8 mouse cellular contexts compared by ENCODE assay signal in genomic region chr7:99441534-99442072, GRCm38 (mm10). TPM values are rescaled to one million over a fixed set of nuclear protein-coding genes. Genes with fewer than 3 reads are reported as not detected.
A peak's percentile ranks its signal among the peaks of the same experiment; 100 is the strongest.
DNase-seq lines count a peak whose midpoint lies in the region; ATAC-seq lines count a peak whose summit lies in the region.

No protein-coding gene starts in this region.

- DNase-seq in embryo, embryonic 10 days (ENCODE audit: low spot score): peak; percentile 52
- DNase-seq in embryo, embryonic 9.5 days (ENCODE audit: extremely low spot score): no peak
- DNase-seq in forelimb bud, embryonic 11.5 days (ENCODE audit: low read depth, low spot score): peak; percentile 29
- no peak for DNase-seq in liver, embryonic 11.5 days (ENCODE audit: low spot score)
- no peak for DNase-seq in cerebellum, adult 8-10 months
- DNase-seq in cerebellum, postnatal 25 days: no peak

- WGBS in hindbrain, embryonic 15.5 days: 17% methylated on average over 6 of the region's 6 CpGs
- WGBS in liver, embryonic 11.5 days: 35% methylated on average over 6 of the region's 6 CpGs
- WGBS in stomach, embryonic 16.5 days: 13% methylated on average over 6 of the region's 6 CpGs

- no peak overlapping the region for H3K4me3 ChIP-seq in hindbrain, embryonic 15.5 days
- no peak overlapping the region for H3K4me3 ChIP-seq in liver, embryonic 11.5 days (ENCODE audit: low read depth, low read length)
- H3K4me3 ChIP-seq in stomach, embryonic 16.5 days (replicated peaks; ENCODE audit: low read length): no peak overlapping the region

- no peak overlapping the region for H3K4me2 ChIP-seq in hindbrain, embryonic 15.5 days
- H3K4me2 ChIP-seq in liver, embryonic 11.5 days: peak overlapping the region; percentile 6; the same call in 1 of the 2 replicates
- H3K4me2 ChIP-seq in stomach, embryonic 16.5 days (ENCODE audit: low read depth, low read length): no peak overlapping the region

- H3K9me3 ChIP-seq in hindbrain, embryonic 15.5 days: no peaks in the 10 kb centered on the region
- no peaks in the 10 kb centered on the region for H3K9me3 ChIP-seq in liver, embryonic 11.5 days (ENCODE audit: control insufficient read depth, low read length)
- H3K9me3 ChIP-seq in stomach, embryonic 16.5 days (replicated peaks; ENCODE audit: control insufficient read depth, low read length): no peaks in the 10 kb centered on the region

- no peak overlapping the region; the same call in 1 of the 2 replicates for H3K27ac ChIP-seq in hindbrain, embryonic 15.5 days (replicated peaks)
- H3K27ac ChIP-seq in liver, embryonic 11.5 days (ENCODE audit: low read depth, low read length): peak overlapping the region; percentile 63; the same call in 1 of the 2 replicates
- peak overlapping the region; percentile 73 for H3K27ac ChIP-seq in stomach, embryonic 16.5 days (ENCODE audit: low read length)

- H3K36me3 ChIP-seq in hindbrain, embryonic 15.5 days: 0 out of 2 replicates have a peak, but pooled peaks cover 3% of the 10 kb centered on the region
- H3K36me3 ChIP-seq in liver, embryonic 11.5 days (ENCODE audit: control insufficient read depth, insufficient read depth, low read length): peaks cover 3% of the 10 kb centered on the region; the same call in 1 of the 2 replicates
- H3K36me3 ChIP-seq in stomach, embryonic 16.5 days (ENCODE audit: control insufficient read depth, insufficient read depth, low read length): no peaks in the 10 kb centered on the region

- H3K27me3 ChIP-seq in hindbrain, embryonic 15.5 days: no peaks in the 10 kb centered on the region
- H3K27me3 ChIP-seq in liver, embryonic 11.5 days (replicated peaks; ENCODE audit: control insufficient read depth, insufficient read depth, low read length): no peaks in the 10 kb centered on the region
- no peaks in the 10 kb centered on the region for H3K27me3 ChIP-seq in stomach, embryonic 16.5 days (ENCODE audit: control insufficient read depth, insufficient read depth, low read length)

- peak; percentile 24; the same call in 1 of the 2 replicates for ATAC-seq in hindbrain, embryonic 15.5 days (ENCODE audit: low FRiP score, low read depth)
- ATAC-seq in liver, embryonic 11.5 days (replicated peaks; ENCODE audit: low FRiP score): no peak
- ATAC-seq in stomach, embryonic 16.5 days (ENCODE audit: insufficient read depth, low FRiP score): peak; percentile 86

- peaks cover 16% of the 10 kb centered on the region for H3K4me1 ChIP-seq in hindbrain, embryonic 15.5 days (replicated peaks)
- peaks cover 15% of the 10 kb centered on the region for H3K4me1 ChIP-seq in liver, embryonic 11.5 days (replicated peaks; ENCODE audit: control insufficient read depth, insufficient read depth, low read length)
- peaks cover 15% of the 10 kb centered on the region for H3K4me1 ChIP-seq in stomach, embryonic 16.5 days (ENCODE audit: control insufficient read depth, insufficient read depth, low read length)

- no peak overlapping the region for H3K9ac ChIP-seq in hindbrain, embryonic 15.5 days
- no peak overlapping the region for H3K9ac ChIP-seq in liver, embryonic 11.5 days (ENCODE audit: low read depth, low read length)
- peak overlapping the region; percentile 31; the same call in 1 of the 2 replicates for H3K9ac ChIP-seq in stomach, embryonic 16.5 days (ENCODE audit: low read length)

RNA-seq across cellular contexts. Expression of gene Klhl35, which starts 24.2 kb away (rescaled TPM):
- 5.0 and 7.3 TPM in 2 replicates for polyA plus RNA-seq in hindbrain, embryonic 15.5 days (2015; fragmentation: Nextera tagmentation; extraction: Ambion mirVana)
- polyA plus RNA-seq in liver, embryonic 11.5 days (2014; fragmentation: Nextera tagmentation; extraction: Ambion mirVana): 0.23 and 0.32 TPM in 2 replicates
- 0.14 and 0.34 TPM in 2 replicates for polyA plus RNA-seq in stomach, embryonic 16.5 days (2015; fragmentation: Nextera tagmentation; extraction: Ambion mirVana)

RNA-seq across cellular contexts. Expression of gene Rps3, which starts 41.9 kb away (rescaled TPM):
- 401 and 427 TPM in 2 replicates for polyA plus RNA-seq in hindbrain, embryonic 15.5 days (2015; fragmentation: Nextera tagmentation; extraction: Ambion mirVana)
- polyA plus RNA-seq in liver, embryonic 11.5 days (2014; fragmentation: Nextera tagmentation; extraction: Ambion mirVana): 934 and 944 TPM in 2 replicates
- 699 and 743 TPM in 2 replicates for polyA plus RNA-seq in stomach, embryonic 16.5 days (2015; fragmentation: Nextera tagmentation; extraction: Ambion mirVana)

Comparison
In these comparisons a context has a peak if more than half of its experiments do, and no peak if none do; other contexts are left out.
1. DNase-seq: peak in embryo, embryonic 10 days (single experiment) and forelimb bud, embryonic 11.5 days (single experiment); none in embryo, embryonic 9.5 days (single experiment), liver, embryonic 11.5 days (single experiment), cerebellum, adult 8-10 months (single experiment) and cerebellum, postnatal 25 days (0 of 2).